Mouse (Mus musculus): ENCODE results near the gene Chst4.
"Not testable (repeated sequence)": the region's sequence is repeated elsewhere in the genome, so short reads cannot be mapped to it uniquely, and the experiment has no call there.

The Chst4 gene

DNA sequence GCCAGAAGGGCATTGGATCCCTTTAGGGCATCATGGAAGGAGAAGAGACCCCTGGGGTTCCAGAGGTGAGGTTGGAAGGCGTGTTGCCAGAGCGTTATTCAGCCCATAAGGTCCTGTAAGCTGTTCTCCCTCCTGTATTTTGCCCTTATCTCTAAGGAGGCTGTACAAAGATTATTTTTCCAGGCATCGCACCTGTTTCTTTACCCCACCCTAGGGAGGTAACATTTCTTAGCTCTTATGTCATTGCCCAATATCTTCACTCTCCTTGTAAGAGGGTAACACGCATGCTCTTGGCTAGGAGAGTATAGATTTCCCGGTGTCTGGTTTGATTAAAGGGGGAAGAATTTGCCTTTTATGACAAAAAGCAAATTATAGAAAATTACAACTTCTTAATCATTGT, at the start of gene Chst4:
Gene Chst4, minus strand, starts transcription at position 82 of the 400 bp plus-strand sequence.
- no peak for DNase-seq (ENCODE audit: low read depth, low spot score)

DNA sequence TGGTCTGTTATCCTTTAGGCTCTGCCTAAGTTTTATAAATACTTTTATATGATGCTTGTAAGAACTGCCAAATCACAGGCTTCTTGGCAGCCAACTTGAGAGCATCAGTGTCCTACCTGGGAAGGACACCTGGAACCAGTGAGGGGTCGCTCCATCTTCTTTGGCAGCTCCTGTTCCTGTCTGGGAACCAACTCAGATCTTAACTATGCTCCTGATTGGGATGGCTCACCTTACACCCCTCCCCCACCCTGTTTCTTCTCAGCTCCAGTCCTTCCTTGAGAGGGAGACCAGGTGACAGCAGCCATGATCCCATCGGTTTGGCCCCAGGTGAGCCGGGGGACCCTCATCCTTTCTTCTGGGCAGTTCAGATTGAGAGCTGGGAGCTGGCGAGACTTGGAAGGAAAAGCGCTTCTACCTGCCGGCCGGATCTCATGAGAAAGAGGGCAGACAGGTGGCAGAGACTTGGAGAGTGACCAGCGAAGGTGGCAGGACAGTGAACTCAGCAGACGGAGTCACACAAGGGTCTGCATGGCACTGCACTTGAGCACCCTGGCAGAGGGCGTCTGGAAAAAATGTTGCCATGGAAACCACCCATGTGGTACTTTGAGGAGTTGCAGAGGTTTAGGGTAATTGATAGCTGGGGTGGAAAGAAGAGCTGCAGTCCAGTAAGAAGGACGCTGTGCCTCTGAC, 43.0 kb upstream of the Chst4 start:
- DNase-seq (ENCODE audit: low read depth, low spot score), result no peak

DNA sequence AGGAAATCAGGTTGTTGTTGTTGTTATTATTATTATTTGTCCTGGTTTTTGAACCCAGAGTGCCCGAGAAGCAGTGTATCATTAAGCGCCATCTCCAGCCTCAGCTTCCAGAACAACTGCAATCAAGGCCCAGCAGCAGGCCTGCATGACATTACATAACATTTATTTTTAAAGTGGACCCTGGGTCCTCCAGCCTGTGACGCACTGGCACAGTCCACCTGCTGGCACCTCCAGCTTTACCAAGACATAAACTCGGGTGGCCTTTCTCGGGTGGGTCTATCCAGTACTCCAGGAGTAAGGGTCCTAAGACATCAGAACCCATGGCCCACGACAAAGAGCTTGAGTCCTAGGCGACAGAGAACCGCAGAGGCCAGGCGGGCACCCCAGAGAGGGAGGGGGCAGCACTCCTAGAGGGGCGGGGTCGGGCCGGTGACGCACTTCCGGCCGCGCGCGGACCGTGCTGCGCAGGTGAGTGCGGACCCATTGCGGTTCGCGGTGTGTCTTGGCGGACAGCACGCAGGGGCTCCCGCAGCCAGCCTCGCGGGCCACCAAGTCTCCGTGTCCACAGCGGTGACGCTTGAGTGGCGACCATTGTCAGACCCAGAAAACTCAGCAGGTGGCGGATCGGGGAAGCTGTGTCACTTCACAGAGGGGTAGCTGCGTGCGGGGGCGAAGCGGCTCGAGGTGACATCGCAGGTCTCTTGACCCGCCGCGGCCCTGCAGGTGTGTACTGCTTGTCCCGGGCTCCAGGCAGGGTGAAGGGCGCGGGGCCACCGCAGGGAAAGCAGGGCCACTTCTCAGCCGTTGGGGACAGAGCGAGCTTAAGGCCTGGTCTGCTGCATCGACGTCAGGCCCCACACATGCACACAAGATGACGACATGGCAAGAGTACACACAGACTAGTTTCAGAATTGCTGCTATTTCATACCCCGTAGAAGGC, 40.0 kb upstream of the Chst4 start, which contains the start of gene Zfp612:
Gene Zfp612, plus strand, starts transcription at position 465 of the 940 bp plus-strand sequence.
- DNase-seq (ENCODE audit: low read depth, low spot score), result peak; percentile 56

DNA sequence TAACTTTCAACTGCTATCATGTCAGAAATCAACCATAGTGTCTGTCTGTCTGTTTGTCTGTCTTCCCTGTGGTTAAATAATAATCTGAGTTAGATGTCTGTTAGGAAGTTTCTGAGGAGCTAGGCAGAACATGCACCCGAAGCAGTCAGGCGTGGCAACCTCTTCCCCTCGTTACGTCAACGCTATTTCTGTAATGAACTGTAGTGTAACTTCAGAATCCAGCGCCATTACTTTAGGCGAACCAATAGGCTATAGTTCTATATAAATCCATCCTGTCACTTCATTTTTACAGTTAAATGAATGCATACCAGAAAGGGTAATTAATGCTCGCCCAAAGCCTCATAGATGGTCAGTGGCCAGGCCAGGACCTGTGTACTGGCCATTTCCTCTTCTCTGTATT, 35.0 kb upstream of the Chst4 start:
- no peak for DNase-seq (ENCODE audit: low read depth, low spot score)

DNA sequence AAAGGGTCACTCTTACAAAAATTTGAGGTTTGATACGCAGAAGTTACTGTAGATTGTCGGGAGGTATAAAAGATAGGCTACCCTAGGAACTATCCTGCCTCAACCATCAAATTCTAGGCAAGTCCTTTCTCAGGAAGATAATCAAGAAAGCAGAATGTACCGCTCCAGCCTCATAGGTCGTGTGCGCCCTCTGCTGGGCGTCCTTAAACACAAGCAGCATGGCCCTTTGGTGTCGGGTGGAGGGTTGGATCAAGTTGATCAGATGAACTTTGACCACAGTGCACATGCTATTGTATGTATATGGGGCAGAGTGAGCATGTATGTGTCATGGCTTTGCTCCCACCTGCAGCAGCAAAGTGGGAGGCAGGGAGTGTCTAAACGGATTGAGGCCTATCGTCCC, 32.1 kb upstream of the Chst4 start:
- peak; percentile 78 for DNase-seq (ENCODE audit: low read depth, low spot score)

DNA sequence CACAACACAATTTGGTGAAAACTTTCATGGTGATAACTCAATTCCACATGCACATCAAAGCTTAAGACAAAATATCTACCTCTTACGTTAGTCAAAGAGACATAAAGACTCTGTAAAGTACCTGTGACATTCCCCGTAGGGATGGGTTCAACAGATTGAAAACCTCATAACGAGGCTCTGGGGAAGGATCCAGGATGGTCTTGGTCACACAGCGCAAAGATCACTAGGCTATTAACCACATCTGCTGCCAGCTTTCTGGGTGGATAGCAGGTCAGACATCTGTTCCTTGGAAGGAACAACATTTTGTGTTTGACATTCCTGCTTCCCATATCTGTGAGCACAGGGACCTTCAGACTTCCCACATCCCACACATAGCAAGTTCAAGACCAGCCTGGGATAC, 30.2 kb upstream of the Chst4 start:
- DNase-seq (ENCODE audit: low read depth, low spot score), result no peak

DNA sequence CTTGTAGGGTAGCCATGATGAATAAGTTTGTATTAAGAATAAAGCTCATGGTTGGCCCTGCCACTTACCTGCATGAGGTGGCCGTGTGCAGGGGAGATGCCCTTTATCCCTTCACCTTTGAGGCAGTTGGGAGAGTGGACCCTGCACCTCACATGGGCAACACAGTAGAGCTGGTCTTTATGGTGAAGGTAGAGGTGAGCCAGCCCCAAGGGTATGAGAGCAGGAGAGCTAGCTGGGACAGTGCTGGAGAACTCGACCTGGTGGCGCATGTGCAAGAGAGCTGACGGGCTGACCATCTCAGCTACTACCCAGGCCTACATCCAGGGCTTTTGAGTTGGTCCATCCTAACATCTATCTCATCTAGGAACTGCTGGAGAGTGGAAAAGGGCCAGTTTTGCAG, 26.1 kb upstream of the Chst4 start:
- no peak for DNase-seq (ENCODE audit: low read depth, low spot score)

DNA sequence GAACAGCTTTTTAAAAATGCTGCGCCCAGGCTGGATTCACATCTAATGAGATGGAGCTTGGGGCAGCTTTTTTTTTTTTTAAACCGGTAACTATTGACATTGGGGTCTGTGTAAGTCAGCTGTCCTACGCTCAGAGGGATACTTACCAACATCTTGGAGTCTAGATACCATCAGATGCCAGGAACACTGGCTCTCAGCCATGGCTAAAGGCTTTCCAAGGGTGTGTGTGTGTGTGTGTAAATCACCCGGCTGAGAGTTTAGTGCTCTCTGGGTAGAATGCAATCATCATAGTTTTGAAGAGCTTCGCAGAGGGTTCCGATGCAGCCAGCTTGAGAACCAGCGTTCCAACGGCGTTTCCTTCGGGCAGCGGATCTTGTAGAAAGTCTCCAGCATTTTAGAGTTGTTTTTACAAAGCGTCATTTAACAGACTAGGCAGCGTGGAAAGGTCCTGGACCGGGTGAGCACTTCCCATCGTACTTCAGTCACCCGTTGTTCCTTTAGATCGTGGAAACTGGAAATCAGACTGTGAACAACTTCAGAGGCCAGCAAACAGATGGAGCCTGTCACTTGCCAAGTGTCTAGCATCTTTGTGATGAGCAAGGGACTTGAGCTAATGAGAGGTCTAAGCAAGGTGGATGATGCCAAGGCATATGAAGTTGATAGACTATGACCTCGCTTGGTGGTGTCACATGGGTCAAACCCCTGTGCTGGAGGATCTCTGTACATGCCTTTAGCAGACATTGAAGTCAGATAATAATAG, 25.2 kb upstream of the Chst4 start:
- DNase-seq (ENCODE audit: low read depth, low spot score), result no peak

DNA sequence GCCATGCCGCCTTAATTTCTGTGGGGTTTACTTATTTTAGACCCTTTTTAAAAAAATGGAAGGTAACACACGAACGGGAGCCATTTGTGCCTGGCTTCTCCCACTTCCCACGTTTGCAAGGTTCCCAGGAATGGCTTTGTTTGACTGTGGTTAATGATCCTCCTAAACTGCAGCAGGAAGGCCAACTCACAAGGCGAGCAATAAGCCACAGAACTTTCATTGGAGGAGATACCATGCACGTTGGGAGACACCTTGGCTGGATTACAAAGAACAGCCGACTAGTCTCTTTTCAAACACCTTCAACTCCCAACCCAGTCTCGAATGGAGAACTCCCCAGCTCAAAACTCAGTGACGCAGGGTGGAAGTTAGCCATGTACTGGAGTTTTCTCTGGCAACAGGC, 24.6 kb upstream of the Chst4 start:
- DNase-seq (ENCODE audit: low read depth, low spot score), result no peak

DNA sequence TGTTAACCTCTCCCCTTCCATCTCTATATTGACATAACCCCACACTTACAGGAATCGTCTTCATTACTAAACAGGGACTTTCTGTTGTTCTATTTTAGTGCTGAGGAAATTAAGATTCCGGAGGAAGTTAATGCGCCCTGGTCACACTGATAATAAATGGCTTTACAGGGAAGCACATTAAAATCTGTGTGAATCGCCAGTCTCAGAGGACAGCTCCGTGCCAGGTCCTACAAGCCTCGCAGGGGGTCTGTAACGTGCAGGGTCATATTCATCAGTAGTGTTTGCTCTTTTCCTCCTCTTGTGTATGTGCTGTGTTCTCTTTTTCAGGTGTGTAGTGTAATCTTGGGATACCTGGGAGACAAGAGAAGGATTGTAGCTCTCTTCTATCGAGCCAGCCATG, 18.7 kb upstream of the Chst4 start:
- DNase-seq (ENCODE audit: low read depth, low spot score), result no peak

DNA sequence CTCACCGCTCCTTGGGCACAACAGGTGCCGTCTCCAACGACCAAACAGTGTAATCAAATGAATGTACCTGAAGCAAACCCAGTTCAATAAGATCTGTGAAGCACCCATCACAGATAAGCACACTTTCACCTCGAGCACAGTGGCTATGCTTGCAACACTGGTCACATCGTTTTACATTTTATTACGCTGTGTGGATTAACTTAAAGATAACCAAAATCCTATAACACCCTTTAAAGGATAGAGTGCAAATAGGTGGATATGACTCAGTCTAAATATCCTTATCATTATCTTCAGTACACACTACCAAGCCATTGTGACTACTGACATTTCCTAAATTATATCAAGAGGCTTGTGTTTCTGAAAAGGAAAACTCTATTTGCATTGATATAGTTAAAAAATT, 11.7 kb upstream of the Chst4 start:
- no peak for DNase-seq (ENCODE audit: low read depth, low spot score)

DNA sequence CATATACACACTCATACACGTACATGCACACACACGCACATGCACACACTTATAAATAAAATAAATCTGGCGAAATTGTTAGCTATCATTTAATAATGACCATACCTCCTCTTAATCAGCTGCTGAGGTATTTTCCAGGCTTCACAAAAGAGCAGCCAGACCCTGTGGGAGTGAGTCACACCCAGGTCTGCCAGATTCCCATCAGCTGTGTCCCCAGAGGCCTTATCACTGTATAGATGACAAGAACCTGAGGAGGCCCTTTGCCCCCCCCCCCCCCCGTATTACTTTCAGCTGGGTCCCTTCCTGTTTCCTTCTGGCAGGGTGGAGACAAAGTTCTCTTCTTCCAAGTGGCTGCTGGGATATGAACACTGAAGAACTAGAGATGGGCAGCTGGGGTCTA, 969 bp upstream of the Chst4 start:
- no peak for DNase-seq (ENCODE audit: low read depth, low spot score)

DNA sequence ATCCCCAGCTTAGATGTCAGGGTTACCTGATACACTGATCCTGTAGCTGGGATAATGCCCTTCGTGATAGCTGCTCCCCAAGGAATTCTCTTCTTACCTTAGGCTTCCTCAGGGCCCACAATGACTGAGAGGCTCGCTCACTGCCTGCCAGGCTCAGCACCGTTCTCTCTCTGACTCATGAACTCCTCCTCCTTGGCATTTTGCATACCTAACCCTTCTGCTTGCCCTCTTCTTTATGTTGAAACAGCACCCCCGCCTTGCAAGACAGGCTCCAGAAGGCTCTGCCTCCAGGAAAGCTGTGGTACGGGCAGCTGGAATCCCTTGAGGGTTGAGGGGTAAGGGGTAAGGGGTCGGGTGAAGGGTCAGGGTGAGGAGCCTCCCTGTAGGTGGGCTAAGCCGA, 324 bp downstream of the Chst4 start:
- DNase-seq (ENCODE audit: low read depth, low spot score), result no peak

DNA sequence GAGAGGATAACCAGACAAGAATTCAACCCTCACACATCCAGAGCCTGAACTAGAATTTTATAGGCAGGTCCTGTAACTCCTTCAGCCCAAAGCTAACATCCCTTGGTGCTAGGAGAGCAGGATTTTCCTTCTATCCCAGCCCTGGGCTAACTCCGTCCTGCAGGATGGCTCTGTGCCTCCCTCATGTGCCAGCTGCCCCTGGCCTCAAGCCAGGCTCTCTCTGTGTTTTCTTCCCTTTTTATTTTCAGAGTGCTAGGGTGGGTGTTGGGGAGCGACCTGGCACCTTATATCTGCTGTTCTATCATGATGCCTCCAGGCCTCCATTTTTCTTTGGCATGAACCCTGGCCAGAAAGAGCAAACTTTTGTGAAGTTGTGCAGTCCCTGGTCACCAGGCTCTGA, 3.4 kb downstream of the Chst4 start:
- DNase-seq (ENCODE audit: low read depth, low spot score), result no peak

DNA sequence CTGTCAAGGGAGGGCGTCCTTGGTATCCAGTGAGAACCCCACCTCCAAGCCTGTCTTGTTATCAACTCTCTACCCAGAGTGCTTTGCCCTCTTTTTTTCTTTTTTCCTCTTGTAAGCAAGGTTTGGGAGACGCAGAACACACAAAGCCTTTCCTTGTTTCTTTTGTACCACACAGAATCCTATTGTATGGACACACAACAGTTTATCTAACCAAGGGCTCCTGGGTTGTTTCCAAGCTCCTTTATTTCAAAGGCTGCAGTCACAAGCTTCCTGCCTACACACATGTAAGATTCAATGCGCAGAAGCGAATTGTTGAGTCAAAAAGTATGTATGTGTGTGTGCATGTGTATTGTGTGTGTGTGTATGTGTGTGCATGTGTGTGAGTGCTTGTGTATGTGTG, 5.2 kb downstream of the Chst4 start:
- DNase-seq (ENCODE audit: low read depth, low spot score), result no peak

DNA sequence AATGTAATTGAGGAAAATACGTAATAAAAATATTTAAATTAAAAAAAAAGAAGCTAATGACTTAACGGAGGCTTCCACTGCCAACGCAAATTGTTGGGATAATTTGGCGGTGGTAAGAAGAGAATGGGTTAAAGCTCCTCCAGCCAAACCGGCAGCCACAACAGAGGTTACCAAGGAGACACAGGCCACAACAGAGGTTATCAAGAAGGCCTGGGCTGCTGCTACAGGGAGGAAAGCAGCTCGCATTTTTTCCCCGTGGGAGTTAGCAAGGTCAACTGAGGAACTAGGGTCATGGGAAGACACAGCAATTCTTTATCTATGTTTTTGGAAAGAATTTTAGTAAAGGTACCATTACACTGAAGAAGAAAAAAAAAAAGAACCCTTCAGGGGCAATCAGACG, 5.8 kb downstream of the Chst4 start:
- not testable (repeated sequence) for DNase-seq (ENCODE audit: low read depth, low spot score)

DNA sequence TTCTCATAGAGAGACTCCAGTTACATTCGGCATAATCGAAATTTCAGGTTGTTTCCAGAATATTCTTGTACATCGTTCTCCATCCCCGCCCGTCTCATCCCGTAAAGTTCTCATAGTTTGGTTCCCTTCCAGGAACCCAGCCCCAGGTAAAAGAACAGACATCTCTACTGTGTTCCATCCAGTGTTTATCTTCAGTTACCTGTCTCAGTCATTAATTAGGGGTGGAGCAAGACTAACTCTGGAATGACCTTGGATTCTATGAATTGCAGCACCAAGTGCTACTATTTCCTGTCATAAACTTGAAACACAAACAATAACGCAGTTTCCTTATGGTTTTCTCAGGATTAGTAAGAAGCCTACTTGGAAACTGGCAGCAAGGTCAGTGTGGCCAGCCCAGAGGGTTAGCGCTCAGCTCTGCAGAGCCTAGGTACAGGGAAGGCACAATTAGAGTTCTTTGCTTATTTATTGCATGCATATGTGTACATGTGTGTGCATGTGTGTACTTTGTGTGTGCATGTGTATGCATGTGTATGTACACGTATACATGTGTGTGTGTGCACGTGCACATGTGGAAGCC, 16.7 kb downstream of the Chst4 start:
- DNase-seq (ENCODE audit: low read depth, low spot score), result no peak

DNA sequence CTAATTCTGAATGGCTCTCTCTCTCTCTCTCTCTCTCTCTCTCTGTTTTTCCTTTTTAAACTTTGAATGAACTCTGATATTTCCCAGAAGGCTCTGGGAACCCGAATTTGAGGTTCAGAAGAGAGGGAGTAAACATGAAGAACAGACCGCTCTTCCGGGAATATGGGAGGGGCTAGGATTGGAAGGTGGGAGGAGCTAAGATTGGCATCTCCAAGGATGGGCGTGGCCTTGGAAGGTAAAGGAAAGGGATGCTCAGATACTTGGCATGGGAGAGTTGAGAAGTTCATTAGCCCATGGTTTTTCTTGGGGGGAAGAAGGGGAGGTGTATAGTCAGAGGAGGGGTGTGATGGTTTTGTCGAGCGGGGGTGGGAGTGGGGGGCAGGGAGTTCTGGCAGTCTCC, 17.5 kb downstream of the Chst4 start:
- no peak for DNase-seq (ENCODE audit: low read depth, low spot score)

DNA sequence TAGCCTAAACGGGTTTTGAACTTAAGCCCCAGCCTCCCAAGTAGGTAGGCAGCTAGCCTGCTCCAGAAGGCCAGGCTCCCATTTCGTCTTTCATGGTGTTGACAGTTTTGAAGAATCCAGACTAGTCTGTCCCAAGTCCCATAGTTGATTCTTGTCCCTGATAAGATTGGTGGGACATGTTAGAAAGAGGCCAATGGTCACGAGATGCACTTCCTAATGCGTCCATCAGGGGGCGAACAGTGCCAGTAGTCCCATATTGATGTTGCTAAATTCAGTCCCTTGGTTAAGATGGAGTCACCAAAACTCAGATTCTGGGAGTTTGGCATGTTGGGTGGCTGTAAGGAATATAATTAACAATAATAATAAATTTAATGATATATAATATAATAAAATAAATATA, 28.7 kb downstream of the Chst4 start:
- peak; percentile 81 for DNase-seq (ENCODE audit: low read depth, low spot score)

DNA sequence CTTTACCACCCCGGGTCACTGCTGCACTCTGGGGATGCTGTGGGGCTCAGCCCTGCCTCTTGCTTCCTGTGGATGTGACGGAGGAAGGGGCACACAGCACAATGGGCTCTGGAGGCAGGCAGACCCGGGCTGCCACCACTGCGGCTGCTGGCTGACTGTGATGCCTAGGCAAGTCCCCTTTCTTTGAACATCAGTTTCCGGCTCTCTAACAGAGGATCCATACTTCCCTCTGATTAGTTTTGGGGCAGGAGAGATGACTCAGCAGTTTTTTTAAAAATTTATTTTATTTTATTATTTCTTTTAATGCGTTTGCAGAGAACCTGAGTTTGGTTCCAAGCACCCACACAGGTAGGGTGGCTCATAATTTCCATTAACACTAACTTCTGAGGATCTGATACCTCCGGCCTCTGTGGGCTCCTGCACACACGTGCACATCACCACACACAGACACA, 30.5 kb downstream of the Chst4 start:
- DNase-seq (ENCODE audit: low read depth, low spot score), result peak; percentile 39

DNA sequence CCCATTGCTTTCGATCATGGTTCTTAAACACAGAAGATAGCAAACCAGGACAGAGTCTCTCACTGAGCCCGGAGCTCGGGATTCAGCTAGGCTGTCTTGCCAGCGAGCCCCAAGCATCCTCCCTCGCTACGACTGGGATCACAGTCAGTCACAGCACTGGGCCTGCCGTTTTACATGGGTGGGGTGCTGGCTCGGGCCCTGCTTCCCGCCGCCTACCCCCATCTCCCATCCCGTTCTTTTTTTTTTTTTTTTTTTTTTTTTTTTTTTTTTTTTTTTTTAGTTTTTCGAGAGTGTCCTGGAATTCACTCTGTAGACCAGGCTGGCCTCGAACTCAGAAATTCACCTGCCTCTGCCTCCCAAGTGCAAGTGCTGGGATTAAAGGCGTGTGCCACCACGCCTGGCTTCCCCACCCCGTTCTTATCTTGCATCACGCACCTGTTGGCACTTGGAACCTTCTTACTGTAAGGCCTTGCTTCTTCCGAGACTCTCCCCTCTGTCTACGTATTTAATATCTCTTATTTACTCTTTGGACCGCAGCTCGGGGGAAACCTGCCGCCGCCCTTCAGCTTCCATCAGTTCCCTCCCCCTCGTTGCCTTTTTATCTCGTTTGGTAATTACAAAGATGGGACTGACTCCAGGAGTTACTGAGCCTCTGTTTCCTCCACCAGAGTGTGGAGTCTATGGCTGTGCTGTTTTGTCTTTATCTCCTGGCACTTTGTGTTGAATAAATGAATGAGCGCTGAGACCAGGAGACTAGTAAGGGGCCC, 31.1 kb downstream of the Chst4 start:
- DNase-seq (ENCODE audit: low read depth, low spot score), result no peak

Data from ES-CJ7 (cell line).